Mouse (Mus musculus): ENCODE results near the gene Chdh. TPM values are rescaled to one million over a fixed set of nuclear protein-coding genes. Genes with fewer than 3 reads are reported as not detected.
A peak's percentile ranks its signal among the peaks of the same experiment; 100 is the strongest.

Gene Chdh
- total RNA-seq, 2 experiments from 2014 or later: 95.5 to 95.6 TPM

- ATAC-seq (replicated peaks; ENCODE audit: poor library complexity, severe bottlenecking): no peak
Observed at GRCm38 (mm10) chr14:30050280-30050679, 41.5 kb downstream of the Chdh start.

GRCm38 (mm10) chr14:30054922-30055321 lies 46.1 kb downstream of the Chdh start:
- ATAC-seq (replicated peaks; ENCODE audit: poor library complexity, severe bottlenecking): peak; percentile 72

GRCm38 (mm10) chr14:30056031-30056766 lies 47.4 kb downstream of the Chdh start:
- peak; percentile 18; the same call in 1 of the 2 replicates for ATAC-seq (replicated peaks; ENCODE audit: poor library complexity, severe bottlenecking)

- ATAC-seq (replicated peaks; ENCODE audit: poor library complexity, severe bottlenecking): peak; percentile 81
Observed at GRCm38 (mm10) chr14:30064864-30065263, 56.0 kb downstream of the Chdh start.

- no peak for ATAC-seq (replicated peaks; ENCODE audit: poor library complexity, severe bottlenecking)
Observed at GRCm38 (mm10) chr14:30066752-30067151, 57.9 kb downstream of the Chdh start.

GRCm38 (mm10) chr14:30068566-30068965 lies 59.7 kb downstream of the Chdh start:
- no peak for ATAC-seq (replicated peaks; ENCODE audit: poor library complexity, severe bottlenecking)

GRCm38 (mm10) chr14:30075268-30075887 lies 66.6 kb downstream of the Chdh start:
- ATAC-seq (replicated peaks; ENCODE audit: poor library complexity, severe bottlenecking): no peak

- ATAC-seq (replicated peaks; ENCODE audit: poor library complexity, severe bottlenecking): 0 out of 2 replicates have a peak, but pooled peaks have one; percentile 25
Observed at GRCm38 (mm10) chr14:30078115-30078808, 69.4 kb downstream of the Chdh start.

- ATAC-seq (replicated peaks; ENCODE audit: poor library complexity, severe bottlenecking): no peak
Observed at GRCm38 (mm10) chr14:30079729-30080128, 70.9 kb downstream of the Chdh start.

Other genes starting within 250 kb of the Chdh start
- 98.9 and 114 TPM in 2 replicates for gene Selenok, start 40.7 kb upstream of the Chdh start, total RNA-seq (2014; fragmentation: Nextera tagmentation)
- gene Selenok, start 40.7 kb upstream of the Chdh start, total RNA-seq (2017): 189 and 222 TPM in 2 replicates
- 28.3 and 35.6 TPM in 2 replicates for gene Actr8, start 30.7 kb upstream of the Chdh start, total RNA-seq (2014; fragmentation: Nextera tagmentation)
- 25.5 and 31.8 TPM in 2 replicates for gene Actr8, start 30.7 kb upstream of the Chdh start, total RNA-seq (2017)
- gene Il17rb, start 127 bp upstream of the Chdh start, total RNA-seq (2014; fragmentation: Nextera tagmentation): 4.0 and 13.5 TPM in 2 replicates
- gene Il17rb, start 127 bp upstream of the Chdh start, total RNA-seq (2017): 5.2 and 7.2 TPM in 2 replicates